Mouse (Mus musculus) C2C12 (cell line): ENCODE measurements around the gene Tom1l2.

Experiments
- CEBPB ChIP-seq: IDR thresholded peaks from one replicate; pipeline ENCODE4 v1.6.1; 2011; ENCODE audit warnings: low read depth, mild to moderate bottlenecking, control low read depth, moderate library complexity
- CTCF ChIP-seq: IDR thresholded peaks from one replicate; pipeline ENCODE4 v1.5.1; 2011; ENCODE audit not compliant: control insufficient read depth, insufficient read depth, insufficient read length
- MAX ChIP-seq: IDR thresholded peaks from one replicate; pipeline ENCODE4 v1.6.1; 2011; ENCODE audit warnings: mild to moderate bottlenecking, control low read depth
- MYOD1 ChIP-seq: IDR thresholded peaks from one replicate; pipeline ENCODE4 v1.6.1; 2011; ENCODE audit warnings: low read depth; ENCODE audit not compliant: control insufficient read depth, insufficient read length
- MYOG ChIP-seq: IDR thresholded peaks from one replicate; pipeline ENCODE4 v1.6.1; 2011; ENCODE audit not compliant: control insufficient read depth, insufficient read length; ENCODE audit errors: extremely low read depth

DNA sequence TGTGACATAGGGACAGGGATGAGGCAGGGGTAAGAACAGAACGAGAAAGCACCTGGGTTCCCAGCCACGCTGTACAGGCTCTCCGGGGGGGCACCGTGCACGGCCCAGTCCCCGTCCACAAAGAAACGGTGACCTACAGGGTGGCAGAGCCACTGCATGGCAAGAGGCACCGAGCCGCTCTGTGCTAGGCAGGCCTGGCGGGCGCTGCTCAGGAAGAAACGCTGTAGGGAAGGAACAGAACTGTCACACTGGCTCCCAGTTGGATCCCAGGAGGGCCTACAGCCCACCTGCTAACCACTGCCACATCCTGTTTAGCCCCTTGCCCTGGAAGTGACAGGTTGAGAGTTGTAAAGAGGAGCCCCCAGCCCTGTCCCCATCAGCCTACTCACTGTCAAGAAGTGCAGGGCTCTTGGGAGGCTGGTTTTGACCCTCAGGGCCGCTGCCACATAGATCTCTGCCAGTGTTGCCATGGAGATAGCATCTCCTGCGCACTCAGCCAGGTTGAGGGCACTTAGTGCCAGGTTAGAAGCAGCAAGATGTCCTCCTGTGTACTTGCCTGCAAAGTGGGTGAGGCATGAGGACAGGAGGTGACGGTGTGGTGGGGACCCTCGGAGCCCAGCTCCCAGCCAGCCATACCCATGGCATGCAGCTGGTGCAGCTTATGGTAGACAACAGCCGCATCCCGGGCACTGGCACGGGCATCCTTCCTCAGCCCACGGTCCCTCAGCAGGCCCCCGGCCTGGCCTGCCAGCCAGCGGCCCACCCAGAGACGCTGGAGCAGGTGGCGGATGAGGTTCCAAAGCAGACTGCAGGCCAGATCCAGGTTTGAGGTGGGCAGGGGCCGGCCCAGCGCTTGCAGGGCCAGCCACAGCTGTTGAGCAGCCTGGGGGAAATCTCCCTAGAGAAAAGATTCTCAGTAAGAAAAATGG lies 149.7 kb downstream of the Tom1l2 start:
- TF ChIP-seq MYOD1 (no peak), CTCF (no peak), MAX (no peak), MYOG (no peak), CEBPB (no peak)
